Mouse (Mus musculus): ENCODE measurements around the gene Pcp4l1. TPM values are rescaled to one million over a fixed set of nuclear protein-coding genes. Genes with fewer than 3 reads are reported as not detected.
A peak's percentile ranks its signal among the peaks of the same experiment; 100 is the strongest.
"Not testable (repeated sequence)": the region's sequence is repeated elsewhere in the genome, so short reads cannot be mapped to it uniquely, and the experiment has no call there.

The Pcp4l1 gene
- polyA plus RNA-seq (2014; fragmentation: Nextera tagmentation; extraction: Ambion mirVana): 58.8 TPM in 2 replicates

DNA sequence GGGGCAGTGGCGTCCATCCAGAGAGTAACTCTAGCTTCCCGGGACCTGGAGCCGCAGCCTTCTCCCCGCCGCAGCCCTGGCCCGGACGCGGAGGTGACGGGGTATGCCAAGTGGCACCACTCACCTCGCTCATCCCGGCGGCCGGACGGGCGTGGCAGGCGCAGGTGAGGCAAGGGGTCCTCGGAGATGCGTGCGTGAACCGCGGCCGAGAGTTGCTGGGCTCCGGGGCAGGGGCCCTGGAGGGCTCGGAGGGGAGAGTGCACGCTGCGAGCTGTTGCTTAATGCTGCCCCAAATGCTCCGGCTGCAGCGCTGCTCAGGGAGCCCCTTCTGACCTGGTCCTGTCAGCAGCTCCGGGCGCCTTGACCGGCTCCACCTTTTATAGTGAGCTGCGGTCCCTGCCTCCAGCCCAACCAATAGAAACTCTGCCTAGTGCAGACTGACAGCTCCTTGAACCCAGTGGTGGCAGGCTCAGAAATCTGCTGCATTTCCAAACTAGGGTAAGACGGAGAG is at the start of gene Pcp4l1:
Gene Pcp4l1, minus strand, starts transcription at position 382 of the 511 bp plus-strand sequence.
- H3K9me3 ChIP-seq (ENCODE audit: control insufficient read depth, low read length): no peaks in the 10 kb centered on the region
- H3K9ac ChIP-seq (ENCODE audit: low read length): peak within 1 kb of the TSS; percentile 81
- H3K27me3 ChIP-seq (ENCODE audit: control insufficient read depth, insufficient read depth, low read length): peaks cover 10% of the 10 kb centered on the region; the same call in 1 of the 2 replicates
- peak within 1 kb of the TSS; percentile 75 to 83 for H3K4me3 ChIP-seq (ENCODE audit: control insufficient read depth in 1 of 2, insufficient read depth in 1 of 2, low read depth in 1 of 2, low read length in 2 of 2)
- no peaks in the 10 kb centered on the region for H3K36me3 ChIP-seq (ENCODE audit: control insufficient read depth, insufficient read depth, low read length)
- H3K4me2 ChIP-seq (ENCODE audit: low read length): peak within 1 kb of the TSS; percentile 97
- WGBS: under 1% methylated on average over 33 of the region's 33 CpGs
- peaks cover 23 to 24% of the 10 kb centered on the region in 2 experiments for H3K4me1 ChIP-seq (ENCODE audit: control insufficient read depth in 2 of 2, insufficient read depth in 2 of 2, low read length in 2 of 2)
- H3K27ac ChIP-seq (replicated peaks in 1 of 2; ENCODE audit: control insufficient read depth in 1 of 2, insufficient read depth in 1 of 2, low read depth in 2 of 2, low read length in 2 of 2): peak within 1 kb of the TSS; percentile 16 to 33; a peak in 1 of 4 replicates
- ATAC-seq (ENCODE audit: insufficient number of reproducible peaks, insufficient read depth, low FRiP score, low read depth): peak; percentile 84

DNA sequence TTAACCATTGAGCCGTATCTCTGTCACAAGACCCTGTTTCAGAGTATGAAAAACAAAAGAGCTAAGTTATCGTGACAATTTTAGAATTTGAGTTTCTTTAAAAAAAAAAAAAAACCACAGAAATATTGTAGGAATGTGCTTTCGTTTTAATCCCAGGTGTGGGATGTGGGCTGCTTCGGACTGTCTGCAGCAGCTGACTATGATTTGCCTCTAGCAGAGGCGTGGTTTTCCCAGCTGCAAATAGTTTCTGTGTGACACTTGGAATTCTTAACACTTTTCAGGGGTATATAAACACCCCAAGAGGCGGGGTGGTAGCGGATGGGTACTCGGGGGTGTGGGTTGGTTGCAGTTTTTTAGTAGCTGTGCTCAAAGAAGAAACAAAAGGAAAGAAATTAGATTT is 49.3 kb upstream of the Pcp4l1 start:
- Histone ChIP-seq H3K27me3 (ENCODE audit: control insufficient read depth, insufficient read depth, low read length) (no peaks in the 10 kb centered on the region), H3K27ac (replicated peaks in 1 of 2; ENCODE audit: control insufficient read depth in 1 of 2, insufficient read depth in 1 of 2, low read depth in 2 of 2, low read length in 2 of 2) (no peak overlapping the region), H3K36me3 (ENCODE audit: control insufficient read depth, insufficient read depth, low read length) (peaks cover 53% of the 10 kb centered on the region), H3K9me3 (ENCODE audit: control insufficient read depth, low read length) (no peaks in the 10 kb centered on the region), H3K4me2 (ENCODE audit: low read length) (peak overlapping the region; percentile 95), H3K4me3 (ENCODE audit: control insufficient read depth in 1 of 2, insufficient read depth in 1 of 2, low read depth in 1 of 2, low read length in 2 of 2) (no peak overlapping the region), H3K4me1 (ENCODE audit: control insufficient read depth in 2 of 2, insufficient read depth in 2 of 2, low read length in 2 of 2) (peaks cover 11 to 33% of the 10 kb centered on the region in 2 experiments), H3K9ac (ENCODE audit: low read length) (no peak overlapping the region)
- WGBS: 89% methylated on average over 8 of the region's 8 CpGs
- no peak for ATAC-seq (ENCODE audit: insufficient number of reproducible peaks, insufficient read depth, low FRiP score, low read depth)

DNA sequence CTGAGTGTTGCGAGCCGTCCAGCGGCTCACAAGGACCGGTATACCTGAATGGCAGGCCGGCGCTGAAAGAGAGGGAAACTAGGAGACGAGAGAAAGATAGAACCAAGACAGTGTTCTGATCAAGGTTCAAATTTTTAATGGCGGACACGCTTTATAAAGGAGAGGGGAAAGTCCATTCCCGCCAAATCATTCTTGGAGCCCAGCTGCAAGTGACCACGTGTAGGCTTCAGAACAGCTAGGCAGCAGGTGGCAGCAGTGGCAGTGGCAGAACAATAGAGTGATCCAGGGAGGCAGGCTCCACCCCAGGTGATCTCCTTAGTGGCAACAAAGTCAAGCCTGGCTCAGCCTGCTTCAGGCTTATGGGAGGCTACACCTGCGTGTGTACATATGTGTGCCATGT is 45.9 kb upstream of the Pcp4l1 start:
- not testable (repeated sequence) for H3K27ac ChIP-seq (replicated peaks in 1 of 2; ENCODE audit: control insufficient read depth in 1 of 2, insufficient read depth in 1 of 2, low read depth in 2 of 2, low read length in 2 of 2); H3K4me3 ChIP-seq (ENCODE audit: control insufficient read depth in 1 of 2, insufficient read depth in 1 of 2, low read depth in 1 of 2, low read length in 2 of 2); H3K9ac ChIP-seq (ENCODE audit: low read length); H3K27me3 ChIP-seq (ENCODE audit: control insufficient read depth, insufficient read depth, low read length); H3K9me3 ChIP-seq (ENCODE audit: control insufficient read depth, low read length); H3K4me2 ChIP-seq (ENCODE audit: low read length); ATAC-seq (ENCODE audit: insufficient number of reproducible peaks, insufficient read depth, low FRiP score, low read depth)
- WGBS: 90% methylated on average over 12 of the region's 12 CpGs
- peaks cover 3 to 11% of the 10 kb centered on the region in 2 experiments; a peak in 2 of 4 replicates for H3K4me1 ChIP-seq (ENCODE audit: control insufficient read depth in 2 of 2, insufficient read depth in 2 of 2, low read length in 2 of 2)
- peaks cover 87% of the 10 kb centered on the region for H3K36me3 ChIP-seq (ENCODE audit: control insufficient read depth, insufficient read depth, low read length)

DNA sequence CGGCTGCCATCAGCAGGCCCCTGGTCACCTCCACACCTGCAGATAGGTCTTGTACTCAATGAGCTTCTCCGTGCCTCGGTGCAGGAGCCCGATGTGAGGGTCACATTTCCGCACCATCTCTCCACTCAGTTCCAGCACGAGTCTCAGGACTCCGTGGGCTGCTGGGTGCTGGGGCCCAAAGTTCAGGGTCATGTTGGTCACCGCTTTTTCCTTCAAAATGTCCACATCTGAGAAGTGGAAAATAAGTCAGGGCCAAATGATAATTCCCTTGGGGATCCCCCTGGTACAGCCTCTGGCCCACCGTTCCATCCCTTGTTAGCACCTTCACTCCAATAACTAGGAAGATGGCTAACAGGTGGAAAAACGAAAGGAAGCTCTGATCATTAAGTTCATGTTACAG is 44.8 kb upstream of the Pcp4l1 start:
- no peak overlapping the region for H3K4me2 ChIP-seq (ENCODE audit: low read length)
- H3K9me3 ChIP-seq (ENCODE audit: control insufficient read depth, low read length): no peaks in the 10 kb centered on the region
- no peak for ATAC-seq (ENCODE audit: insufficient number of reproducible peaks, insufficient read depth, low FRiP score, low read depth)
- H3K27ac ChIP-seq (replicated peaks in 1 of 2; ENCODE audit: control insufficient read depth in 1 of 2, insufficient read depth in 1 of 2, low read depth in 2 of 2, low read length in 2 of 2): no peak overlapping the region
- WGBS: 90% methylated on average over 10 of the region's 10 CpGs
- H3K36me3 ChIP-seq (ENCODE audit: control insufficient read depth, insufficient read depth, low read length): peaks cover 97% of the 10 kb centered on the region
- H3K27me3 ChIP-seq (ENCODE audit: control insufficient read depth, insufficient read depth, low read length): no peaks in the 10 kb centered on the region
- no peak overlapping the region for H3K9ac ChIP-seq (ENCODE audit: low read length)
- H3K4me1 ChIP-seq (ENCODE audit: control insufficient read depth in 2 of 2, insufficient read depth in 2 of 2, low read length in 2 of 2): peaks cover 1 to 6% of the 10 kb centered on the region in 2 experiments; a peak in 2 of 4 replicates
- H3K4me3 ChIP-seq (ENCODE audit: control insufficient read depth in 1 of 2, insufficient read depth in 1 of 2, low read depth in 1 of 2, low read length in 2 of 2): no peak overlapping the region

DNA sequence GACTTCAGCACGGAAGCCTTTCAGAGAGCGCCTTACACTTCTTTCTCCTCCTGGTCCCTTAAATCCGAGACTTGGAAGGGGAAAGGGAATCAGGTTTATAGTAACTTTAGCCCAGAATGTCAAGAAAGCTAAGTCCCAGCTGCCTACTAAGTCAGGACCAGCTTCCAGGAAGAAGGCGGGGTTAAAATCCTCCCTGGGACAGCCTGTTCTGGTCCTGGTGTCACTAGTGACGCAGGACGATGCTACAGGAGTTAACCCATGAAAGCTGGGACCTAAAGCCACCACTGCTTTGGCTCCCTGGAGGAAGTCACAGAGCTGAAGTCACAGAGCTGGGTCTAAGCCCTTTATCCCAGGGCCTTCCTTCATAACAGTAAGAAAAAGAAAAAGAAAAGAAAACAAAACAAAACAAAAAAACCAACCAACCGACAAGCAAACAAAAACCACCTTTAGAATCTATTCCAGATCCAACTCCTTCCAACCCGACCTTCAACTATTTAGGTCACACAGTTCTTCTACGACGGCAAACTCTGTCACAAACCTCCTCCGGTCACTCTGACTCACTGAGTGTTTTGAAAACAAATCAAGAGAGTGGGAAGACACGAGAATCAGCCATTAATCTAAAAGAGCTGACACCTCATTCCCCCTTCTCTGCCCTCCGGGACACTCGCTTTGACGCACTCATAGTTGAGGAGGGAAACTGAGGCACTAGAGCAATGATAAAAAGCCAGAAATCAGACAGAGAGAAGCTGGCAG is 44.1 kb upstream of the Pcp4l1 start:
- H3K36me3 ChIP-seq (ENCODE audit: control insufficient read depth, insufficient read depth, low read length): peaks cover 98% of the 10 kb centered on the region
- peaks cover 0 to 4% of the 10 kb centered on the region in 2 experiments; a peak in 1 of 4 replicates for H3K4me1 ChIP-seq (ENCODE audit: control insufficient read depth in 2 of 2, insufficient read depth in 2 of 2, low read length in 2 of 2)
- no peak for ATAC-seq (ENCODE audit: insufficient number of reproducible peaks, insufficient read depth, low FRiP score, low read depth)
- no peak overlapping the region for H3K4me2 ChIP-seq (ENCODE audit: low read length)
- 73% methylated on average over 15 of the region's 15 CpGs for WGBS
- H3K27me3 ChIP-seq (ENCODE audit: control insufficient read depth, insufficient read depth, low read length): no peaks in the 10 kb centered on the region
- no peak overlapping the region for H3K4me3 ChIP-seq (ENCODE audit: control insufficient read depth in 1 of 2, insufficient read depth in 1 of 2, low read depth in 1 of 2, low read length in 2 of 2)
- no peak overlapping the region for H3K27ac ChIP-seq (replicated peaks in 1 of 2; ENCODE audit: control insufficient read depth in 1 of 2, insufficient read depth in 1 of 2, low read depth in 2 of 2, low read length in 2 of 2)
- H3K9me3 ChIP-seq (ENCODE audit: control insufficient read depth, low read length): no peaks in the 10 kb centered on the region
- H3K9ac ChIP-seq (ENCODE audit: low read length): no peak overlapping the region; the same call in 1 of the 2 replicates

DNA sequence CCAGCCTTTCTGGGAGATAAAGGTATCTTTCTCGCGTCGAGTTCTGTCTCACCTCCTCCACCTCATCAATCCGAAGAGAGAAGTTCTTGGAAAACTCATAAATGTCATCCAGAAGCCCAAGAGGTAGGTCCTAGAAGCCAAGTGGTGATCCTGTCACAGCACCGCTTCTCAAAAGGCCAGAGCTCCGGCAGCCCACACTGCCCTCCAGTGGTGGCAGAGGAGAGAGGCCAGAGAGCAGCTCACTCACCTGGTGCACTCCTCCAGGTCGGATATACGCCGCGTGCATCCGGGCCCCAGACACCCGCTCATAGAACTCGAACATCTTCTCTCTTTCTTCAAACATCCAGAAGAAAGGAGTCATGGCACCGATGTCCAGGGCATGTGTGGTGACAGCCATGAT is 42.4 kb upstream of the Pcp4l1 start:
- H3K27ac ChIP-seq (replicated peaks in 1 of 2; ENCODE audit: control insufficient read depth in 1 of 2, insufficient read depth in 1 of 2, low read depth in 2 of 2, low read length in 2 of 2): no peak overlapping the region
- ATAC-seq (ENCODE audit: insufficient number of reproducible peaks, insufficient read depth, low FRiP score, low read depth): no peak
- 66% methylated on average over 14 of the region's 14 CpGs for WGBS
- no peak overlapping the region for H3K9ac ChIP-seq (ENCODE audit: low read length)
- no peak overlapping the region for H3K4me2 ChIP-seq (ENCODE audit: low read length)
- no peaks in the 10 kb centered on the region for H3K27me3 ChIP-seq (ENCODE audit: control insufficient read depth, insufficient read depth, low read length)
- H3K9me3 ChIP-seq (ENCODE audit: control insufficient read depth, low read length): no peaks in the 10 kb centered on the region
- peaks cover 3 to 4% of the 10 kb centered on the region in 2 experiments; a peak in 2 of 4 replicates for H3K4me1 ChIP-seq (ENCODE audit: control insufficient read depth in 2 of 2, insufficient read depth in 2 of 2, low read length in 2 of 2)
- no peak overlapping the region for H3K4me3 ChIP-seq (ENCODE audit: control insufficient read depth in 1 of 2, insufficient read depth in 1 of 2, low read depth in 1 of 2, low read length in 2 of 2)
- H3K36me3 ChIP-seq (ENCODE audit: control insufficient read depth, insufficient read depth, low read length): peaks cover 99% of the 10 kb centered on the region

DNA sequence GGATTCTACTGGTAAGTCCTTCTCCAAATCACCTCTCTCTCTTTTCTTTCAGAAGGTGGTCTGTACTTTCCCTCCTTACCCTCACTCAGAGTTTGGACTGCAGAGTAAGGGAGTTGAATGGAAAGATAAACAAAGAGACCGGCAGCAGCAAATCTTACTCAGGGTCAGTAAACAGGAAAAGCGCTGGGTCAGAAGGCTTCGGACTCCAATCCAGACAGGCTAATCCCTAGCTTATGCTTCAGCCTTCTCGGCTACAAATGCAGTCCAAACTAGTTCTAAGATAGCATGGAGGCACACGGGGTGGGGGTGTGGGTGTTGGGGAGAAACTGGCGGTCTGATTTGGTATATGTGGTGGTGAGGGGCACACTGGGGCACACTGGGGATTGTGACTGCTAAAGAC is 41.4 kb upstream of the Pcp4l1 start:
- Histone ChIP-seq H3K9me3 (ENCODE audit: control insufficient read depth, low read length) (no peaks in the 10 kb centered on the region), H3K4me1 (ENCODE audit: control insufficient read depth in 2 of 2, insufficient read depth in 2 of 2, low read length in 2 of 2) (peaks cover 4 to 5% of the 10 kb centered on the region in 2 experiments; a peak in 2 of 4 replicates), H3K27ac (replicated peaks in 1 of 2; ENCODE audit: control insufficient read depth in 1 of 2, insufficient read depth in 1 of 2, low read depth in 2 of 2, low read length in 2 of 2) (no peak overlapping the region), H3K9ac (ENCODE audit: low read length) (no peak overlapping the region), H3K4me2 (ENCODE audit: low read length) (no peak overlapping the region), H3K27me3 (ENCODE audit: control insufficient read depth, insufficient read depth, low read length) (no peaks in the 10 kb centered on the region), H3K36me3 (ENCODE audit: control insufficient read depth, insufficient read depth, low read length) (peaks cover 89% of the 10 kb centered on the region), H3K4me3 (ENCODE audit: control insufficient read depth in 1 of 2, insufficient read depth in 1 of 2, low read depth in 1 of 2, low read length in 2 of 2) (no peak overlapping the region)
- 75% methylated on average over 6 of the region's 6 CpGs for WGBS
- ATAC-seq (ENCODE audit: insufficient number of reproducible peaks, insufficient read depth, low FRiP score, low read depth): no peak

Measured in heart, embryonic 14.5 days (tissue).